Comparison of ENCODE assay signal across 24 mouse cellular contexts in genomic region chr4:129067638-129068415, GRCm38 (mm10). TPM values are rescaled to one million over a fixed set of nuclear protein-coding genes. Genes with fewer than 3 reads are reported as not detected.
DNase-seq lines count a peak whose midpoint lies in the region; ATAC-seq and TF ChIP-seq lines count a peak whose summit lies in the region.
"Had no signal": no experiment of that assay in that cellular context is flagged by ENCODE, and none has a peak within 500 bp of the region (broad histone marks: within the 10 kb centered on the region; RNA-seq: fewer than 3 reads in every experiment).

No protein-coding gene starts in this region.

- TF ChIP-seq CTCF in ES-Bruce4 (IDR thresholded peaks at IDR 0.05; ENCODE audit: low read depth, low read length), result no peak
- no peak for TF ChIP-seq CTCF in embryonic fibroblast, embryonic 13.5 days (IDR thresholded peaks at IDR 0.05; ENCODE audit: borderline replicate concordance, insufficient read depth, low read length)

- H3K9ac ChIP-seq in midbrain, embryonic 13.5 days (replicated peaks), result peak overlapping the region; percentile 24; the same call in 1 of the 2 replicates
- H3K9ac ChIP-seq in midbrain, embryonic 15.5 days, result no peak overlapping the region
- no peak overlapping the region for H3K9ac ChIP-seq in ES-Bruce4 (ENCODE audit: low read depth, poor library complexity, severe bottlenecking)
- 0 out of 2 replicates have a peak overlapping the region, but pooled peaks have one; percentile 21 for H3K9ac ChIP-seq in stomach, embryonic 16.5 days (ENCODE audit: low read length)
- H3K9ac ChIP-seq: embryonic facial prominence, embryonic 15.5 days; forebrain, embryonic 13.5 days; heart, embryonic 15.5 days; hindbrain, embryonic 13.5 days; liver, embryonic 15.5 days; neural tube, embryonic 12.5 days; stomach, embryonic 15.5 days had no signal

- no peak for ATAC-seq in midbrain, embryonic 13.5 days
- no peak for ATAC-seq in midbrain, embryonic 15.5 days (replicated peaks)
- no peak for ATAC-seq in stomach, embryonic 16.5 days (ENCODE audit: insufficient read depth, low FRiP score)
- ATAC-seq in megakaryocyte progenitor cell, adult 5-6 weeks (replicated peaks; ENCODE audit: poor library complexity), result no peak
- ATAC-seq: forebrain, embryonic 13.5 days; intestine, postnatal 0 days; midbrain, embryonic 16.5 days had no signal

- TF ChIP-seq EP300 in ES-Bruce4 (IDR thresholded peaks at IDR 0.05; ENCODE audit: insufficient read depth, low read depth, low read length), result no peak

- 0 out of 2 replicates have a peak, but pooled peaks cover 1% of the 10 kb centered on the region for H3K36me3 ChIP-seq in midbrain, embryonic 13.5 days
- no peaks in the 10 kb centered on the region for H3K36me3 ChIP-seq in midbrain, embryonic 15.5 days (replicated peaks)
- H3K36me3 ChIP-seq in ES-Bruce4 (ENCODE audit: control insufficient read depth, insufficient read depth, low read length, poor library complexity, severe bottlenecking), result 0 out of 2 replicates have a peak, but pooled peaks cover 1% of the 10 kb centered on the region
- no peaks in the 10 kb centered on the region for H3K36me3 ChIP-seq in stomach, embryonic 16.5 days (ENCODE audit: control insufficient read depth, insufficient read depth, low read length)
- H3K36me3 ChIP-seq in hindbrain, embryonic 10.5 days, result no peaks in the 10 kb centered on the region
- H3K36me3 ChIP-seq: embryonic facial prominence, embryonic 15.5 days; heart, embryonic 15.5 days; hindbrain, embryonic 13.5 days; neural tube, embryonic 12.5 days; stomach, embryonic 15.5 days had no signal

- no peak overlapping the region for H3K4me2 ChIP-seq in midbrain, embryonic 13.5 days (replicated peaks)
- no peak overlapping the region for H3K4me2 ChIP-seq in midbrain, embryonic 15.5 days
- no peak overlapping the region for H3K4me2 ChIP-seq in stomach, embryonic 16.5 days (ENCODE audit: low read depth, low read length)
- H3K4me2 ChIP-seq: embryonic facial prominence, embryonic 15.5 days; forebrain, embryonic 13.5 days; heart, embryonic 15.5 days; hindbrain, embryonic 13.5 days; liver, embryonic 15.5 days; neural tube, embryonic 12.5 days; stomach, embryonic 15.5 days had no signal

- no peaks in the 10 kb centered on the region for H3K27me3 ChIP-seq in midbrain, embryonic 13.5 days
- no peaks in the 10 kb centered on the region for H3K27me3 ChIP-seq in midbrain, embryonic 15.5 days (replicated peaks)
- no peaks in the 10 kb centered on the region for H3K27me3 ChIP-seq in ES-Bruce4 (ENCODE audit: control insufficient read depth, insufficient read depth, low read length, poor library complexity, severe bottlenecking)
- H3K27me3 ChIP-seq in stomach, embryonic 16.5 days (ENCODE audit: control insufficient read depth, insufficient read depth, low read length), result no peaks in the 10 kb centered on the region
- no peaks in the 10 kb centered on the region for H3K27me3 ChIP-seq in hindbrain, embryonic 10.5 days (ENCODE audit: insufficient read depth, poor library complexity, severe bottlenecking)
- H3K27me3 ChIP-seq: embryonic facial prominence, embryonic 15.5 days; forebrain, embryonic 13.5 days; heart, embryonic 15.5 days; hindbrain, embryonic 13.5 days; liver, embryonic 15.5 days; neural tube, embryonic 12.5 days; stomach, embryonic 15.5 days had no signal

- no peaks in the 10 kb centered on the region for H3K9me3 ChIP-seq in midbrain, embryonic 13.5 days
- no peaks in the 10 kb centered on the region for H3K9me3 ChIP-seq in midbrain, embryonic 15.5 days
- no peaks in the 10 kb centered on the region for H3K9me3 ChIP-seq in ES-Bruce4 (replicated peaks; ENCODE audit: control insufficient read depth, insufficient read depth, low read length, poor library complexity, severe bottlenecking)
- H3K9me3 ChIP-seq in stomach, embryonic 16.5 days (replicated peaks; ENCODE audit: control insufficient read depth, low read length), result no peaks in the 10 kb centered on the region
- H3K9me3 ChIP-seq in hindbrain, embryonic 10.5 days, result no peaks in the 10 kb centered on the region
- H3K9me3 ChIP-seq: embryonic facial prominence, embryonic 15.5 days; forebrain, embryonic 13.5 days; heart, embryonic 15.5 days; hindbrain, embryonic 13.5 days; liver, embryonic 15.5 days; neural tube, embryonic 12.5 days; stomach, embryonic 15.5 days had no signal

- no peak overlapping the region for H3K4me3 ChIP-seq in midbrain, embryonic 13.5 days (replicated peaks)
- no peak overlapping the region for H3K4me3 ChIP-seq in midbrain, embryonic 15.5 days
- H3K4me3 ChIP-seq in ES-Bruce4 (ENCODE audit: low read depth, low read length), result no peak overlapping the region
- H3K4me3 ChIP-seq in embryonic fibroblast, embryonic 13.5 days (ENCODE audit: insufficient read depth, low read length), result no peak overlapping the region
- no peak overlapping the region for H3K4me3 ChIP-seq in stomach, embryonic 16.5 days (replicated peaks; ENCODE audit: low read length)
- H3K4me3 ChIP-seq in hindbrain, embryonic 10.5 days, result no peak overlapping the region
- H3K4me3 ChIP-seq: embryonic facial prominence, embryonic 15.5 days; forebrain, embryonic 13.5 days; heart, embryonic 15.5 days; hindbrain, embryonic 13.5 days; liver, embryonic 15.5 days; neural tube, embryonic 12.5 days; stomach, embryonic 15.5 days had no signal

- no peaks in the 10 kb centered on the region for H3K4me1 ChIP-seq in midbrain, embryonic 13.5 days (replicated peaks)
- H3K4me1 ChIP-seq in midbrain, embryonic 15.5 days, result no peaks in the 10 kb centered on the region
- peaks cover 2% of the 10 kb centered on the region for H3K4me1 ChIP-seq in ES-Bruce4 (ENCODE audit: control insufficient read depth, insufficient read depth, low read length)
- H3K4me1 ChIP-seq in embryonic fibroblast, embryonic 13.5 days (ENCODE audit: control insufficient read depth, insufficient read depth, low read length), result peaks cover 9% of the 10 kb centered on the region
- H3K4me1 ChIP-seq in stomach, embryonic 16.5 days (ENCODE audit: control insufficient read depth, insufficient read depth, low read length), result peaks cover 16% of the 10 kb centered on the region
- no peaks in the 10 kb centered on the region for H3K4me1 ChIP-seq in hindbrain, embryonic 10.5 days (replicated peaks)
- H3K4me1 ChIP-seq: forebrain, embryonic 13.5 days; neural tube, embryonic 12.5 days had no signal

- 89% methylated on average over 5 of the region's 5 CpGs for WGBS in midbrain, embryonic 13.5 days
- 87% methylated on average over 5 of the region's 5 CpGs for WGBS in midbrain, embryonic 15.5 days
- WGBS in stomach, embryonic 16.5 days, result 72% methylated on average over 5 of the region's 5 CpGs
- WGBS in hindbrain, embryonic 10.5 days, result 87% methylated on average over 5 of the region's 5 CpGs

- no peak overlapping the region for H3K27ac ChIP-seq in midbrain, embryonic 13.5 days
- H3K27ac ChIP-seq in midbrain, embryonic 15.5 days, result no peak overlapping the region
- H3K27ac ChIP-seq in ES-Bruce4 (ENCODE audit: insufficient read depth, low read length), result peak overlapping the region; percentile 24; the same call in 1 of the 2 replicates
- H3K27ac ChIP-seq in embryonic fibroblast, embryonic 13.5 days (ENCODE audit: insufficient read depth, low read length), result peak overlapping the region; percentile 89
- H3K27ac ChIP-seq in stomach, embryonic 16.5 days (ENCODE audit: low read length), result no peak overlapping the region
- H3K27ac ChIP-seq in hindbrain, embryonic 10.5 days, result no peak overlapping the region
- H3K27ac ChIP-seq: forebrain, embryonic 13.5 days; heart, embryonic 15.5 days; hindbrain, embryonic 13.5 days; liver, embryonic 15.5 days; neural tube, embryonic 12.5 days; stomach, embryonic 15.5 days had no signal

- no peak for TF ChIP-seq POLR2A in ES-Bruce4 (IDR thresholded peaks at IDR 0.05; ENCODE audit: insufficient read depth, low read length)
- TF ChIP-seq POLR2A in embryonic fibroblast, embryonic 13.5 days (IDR thresholded peaks at IDR 0.05; ENCODE audit: low read depth, low read length), result no peak

- no peak for DNase-seq in adrenal gland, adult 2 months
- no peak for DNase-seq in hindbrain, embryonic 10.5 days (ENCODE audit: low spot score)
- DNase-seq: cerebellum, postnatal 36 days; heart, adult 11 months; kidney, postnatal 14 days; lung, postnatal 36 days; thymus, postnatal 36 days had no signal

RNA-seq across cellular contexts. Expression of gene Rnf19b, which starts 9.8 kb away (rescaled TPM):
- polyA plus RNA-seq in midbrain, embryonic 13.5 days (2015; fragmentation: Nextera tagmentation; extraction: Ambion mirVana), result 21.5 and 22.1 TPM in 2 replicates
- polyA plus RNA-seq in midbrain, embryonic 15.5 days (2015; fragmentation: Nextera tagmentation; extraction: Ambion mirVana), result 34.6 and 35.4 TPM in 2 replicates
- polyA plus RNA-seq in ES-Bruce4 (2011; ENCODE audit: insufficient read depth, insufficient read length, low read depth, missing spikeins), result 38.8 and 43.4 TPM in 2 replicates
- 49.7 and 62.6 TPM in 2 replicates for polyA plus RNA-seq in embryonic fibroblast, embryonic 13.5 days (2011; ENCODE audit: insufficient read length, low read depth, missing spikeins)
- 7.1 and 7.2 TPM in 2 replicates for polyA plus RNA-seq in stomach, embryonic 16.5 days (2015; fragmentation: Nextera tagmentation; extraction: Ambion mirVana)
- 24.5 and 29.0 TPM in 2 replicates for total RNA-seq in megakaryocyte progenitor cell, adult 5-6 weeks (2015)
- 44.3 and 49.5 TPM in 2 replicates for total RNA-seq in megakaryocyte progenitor cell, adult 5-6 weeks (2017)
- total RNA-seq in adrenal gland, adult 2 months (2021), result 10 to 100 TPM; 33.4 to 39.6 TPM
- 69.1 and 74.7 TPM in 2 replicates for polyA plus RNA-seq in adrenal gland, adult 2 months (2012; rRNA removed)
- 9.2 and 9.9 TPM in 2 replicates for polyA plus RNA-seq in hindbrain, embryonic 10.5 days (2016; fragmentation: Nextera tagmentation; extraction: Ambion mirVana)

RNA-seq across cellular contexts. Expression of gene Tmem54, which starts 37.5 kb away (rescaled TPM):
- polyA plus RNA-seq in midbrain, embryonic 13.5 days (2015; fragmentation: Nextera tagmentation; extraction: Ambion mirVana), result not detected in 2 replicates
- not detected in 2 replicates for polyA plus RNA-seq in midbrain, embryonic 15.5 days (2015; fragmentation: Nextera tagmentation; extraction: Ambion mirVana)
- polyA plus RNA-seq in ES-Bruce4 (2011; ENCODE audit: insufficient read depth, insufficient read length, low read depth, missing spikeins), result 6.9 and 8.9 TPM in 2 replicates
- not detected in 2 replicates for polyA plus RNA-seq in embryonic fibroblast, embryonic 13.5 days (2011; ENCODE audit: insufficient read length, low read depth, missing spikeins)
- 44.2 and 53.2 TPM in 2 replicates for polyA plus RNA-seq in stomach, embryonic 16.5 days (2015; fragmentation: Nextera tagmentation; extraction: Ambion mirVana)
- 1.6 TPM in 1 of 2 replicates, not detected in the other for total RNA-seq in megakaryocyte progenitor cell, adult 5-6 weeks (2015)
- total RNA-seq in megakaryocyte progenitor cell, adult 5-6 weeks (2017), result 0.12 TPM in 1 of 2 replicates, not detected in the other
- total RNA-seq in adrenal gland, adult 2 months (2021), result not detected
- polyA plus RNA-seq in adrenal gland, adult 2 months (2012; rRNA removed), result not detected in 2 replicates
- polyA plus RNA-seq in hindbrain, embryonic 10.5 days (2016; fragmentation: Nextera tagmentation; extraction: Ambion mirVana), result 2.5 and 5.1 TPM in 2 replicates
- total RNA-seq: layer of hippocampus, postnatal 10 days; MEL had no signal
- polyA plus RNA-seq: forebrain, embryonic 13.5 days; hindbrain, embryonic 13.5 days; midbrain, embryonic 16.5 days had no signal

RNA-seq across cellular contexts. Expression of gene Hpca, which starts 54.0 kb away (rescaled TPM):
- 17.1 and 17.9 TPM in 2 replicates for polyA plus RNA-seq in midbrain, embryonic 13.5 days (2015; fragmentation: Nextera tagmentation; extraction: Ambion mirVana)
- polyA plus RNA-seq in midbrain, embryonic 15.5 days (2015; fragmentation: Nextera tagmentation; extraction: Ambion mirVana), result 76.7 and 78.1 TPM in 2 replicates
- 0.88 and 1.5 TPM in 2 replicates for polyA plus RNA-seq in ES-Bruce4 (2011; ENCODE audit: insufficient read depth, insufficient read length, low read depth, missing spikeins)
- not detected in 2 replicates for polyA plus RNA-seq in embryonic fibroblast, embryonic 13.5 days (2011; ENCODE audit: insufficient read length, low read depth, missing spikeins)
- polyA plus RNA-seq in stomach, embryonic 16.5 days (2015; fragmentation: Nextera tagmentation; extraction: Ambion mirVana), result 1.8 and 2.0 TPM in 2 replicates
- total RNA-seq in megakaryocyte progenitor cell, adult 5-6 weeks (2015), result not detected in 2 replicates
- not detected in 2 replicates for total RNA-seq in megakaryocyte progenitor cell, adult 5-6 weeks (2017)
- 1 to 10 TPM in 1 of 2 experiments, under 1 TPM in 1; 0.66 to 1.1 TPM for total RNA-seq in adrenal gland, adult 2 months (2021)
- polyA plus RNA-seq in adrenal gland, adult 2 months (2012; rRNA removed), result 1.4 and 2.6 TPM in 2 replicates
- 2.6 and 4.7 TPM in 2 replicates for polyA plus RNA-seq in hindbrain, embryonic 10.5 days (2016; fragmentation: Nextera tagmentation; extraction: Ambion mirVana)

Comparison
In these comparisons a context has a peak if more than half of its experiments do, and no peak if none do; other contexts are left out.
1. H3K9ac ChIP-seq: peak in midbrain, embryonic 13.5 days (single experiment) and stomach, embryonic 16.5 days (single experiment); none in midbrain, embryonic 15.5 days (single experiment) and ES-Bruce4 (single experiment).
2. H3K27ac ChIP-seq: peak in ES-Bruce4 (single experiment) and embryonic fibroblast, embryonic 13.5 days (single experiment); none in midbrain, embryonic 13.5 days (single experiment), midbrain, embryonic 15.5 days (single experiment), stomach, embryonic 16.5 days (single experiment) and hindbrain, embryonic 10.5 days (single experiment).